Mouse (Mus musculus) heart, postnatal 0 days (tissue): ENCODE data around the gene Pou6f1.

Source experiments
- CTCF ChIP-seq: IDR thresholded peaks from 2 replicates; pipeline ENCODE4 v1.5.1; 2016; ENCODE audit warnings: antibody characterized with exemption, control low read depth, low read depth
- EP300 ChIP-seq: IDR thresholded peaks from 2 replicates; pipeline ENCODE4 v1.6.1; 2016; ENCODE audit warnings: antibody characterized with exemption, low read depth

DNA sequence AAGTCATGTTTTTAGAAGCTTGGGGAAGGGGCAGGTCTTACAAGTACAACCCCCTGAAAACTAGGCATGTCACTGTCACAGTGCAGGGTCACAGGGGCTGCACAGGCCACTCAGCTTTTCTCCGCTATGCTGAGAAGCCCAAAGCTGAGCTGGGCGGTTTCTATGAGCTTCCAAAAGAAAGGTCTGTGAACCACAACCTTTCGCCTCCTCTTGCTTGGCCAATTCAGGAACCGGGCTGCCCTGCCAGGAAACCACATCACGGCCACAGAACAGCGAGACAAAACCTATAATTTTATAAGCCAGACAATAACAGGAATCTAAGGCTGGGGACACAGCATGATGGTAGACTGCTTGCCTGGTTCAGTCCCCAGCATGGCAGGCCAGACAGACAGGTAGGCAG lies 11.5 kb downstream of the Pou6f1 start:
- TF ChIP-seq CTCF, result no peak
- TF ChIP-seq EP300, result no peak
